1 mouse cellular context compared by ENCODE assay signal in the genomic region with DNA sequence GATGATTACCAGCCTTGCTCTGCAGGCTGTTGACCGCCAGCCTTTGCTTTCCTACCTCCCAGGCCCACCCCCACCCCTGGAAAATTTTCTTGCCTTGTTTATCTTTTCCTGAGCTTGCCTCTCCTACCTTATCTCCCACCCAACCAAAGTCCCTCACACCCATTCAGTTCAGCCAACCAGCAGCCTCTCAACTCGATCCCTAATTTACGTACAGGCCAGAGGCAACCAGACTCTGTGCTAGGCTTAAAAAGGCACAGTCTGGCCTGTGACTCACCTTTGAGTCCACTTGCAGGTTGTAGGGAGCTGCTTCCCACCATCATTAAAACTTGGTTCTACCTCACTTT.
TF ChIP-seq lines count a peak whose summit lies in the region.

No protein-coding gene starts in this region.

TF ChIP-seq in MEL, 35 proteins besides CTCF, POLR2A, EP300 and RAD21 (continued from another document):
- TF ChIP-seq RCOR1 (IDR thresholded peaks at IDR 0.05; ENCODE audit: low read depth, low read length) (no peak), ZNF384 (IDR thresholded peaks at IDR 0.05; ENCODE audit: low read depth, low read length) (no peak), GATA1 (IDR thresholded peaks at IDR 0.05; ENCODE audit: low read depth, low read length) (peak; percentile 51), KAT2A (conservative IDR thresholded peaks at IDR 0.05; ENCODE audit: low read depth, low read length) (no peak)
